Mouse (Mus musculus) neural tube, embryonic 11.5 days (tissue): ENCODE measurements around the gene Mthfsl. TPM values are rescaled to one million over a fixed set of nuclear protein-coding genes. Genes with fewer than 3 reads are reported as not detected.
"Not testable (repeated sequence)": the region's sequence is repeated elsewhere in the genome, so short reads cannot be mapped to it uniquely, and the experiment has no call there.

Source experiments
- ATAC-seq: fragments of 200-750 bp; cut with Nextera tagmentation; 2 replicates; pipeline ENCODE4 v1.8.0; 2017; ENCODE audit warnings: moderate number of reproducible peaks, mild to moderate bottlenecking, moderate TSS enrichment, moderate library complexity; ENCODE audit not compliant: insufficient read depth, low FRiP score, low TSS enrichment
- DNase-seq: peaks from one replicate; pipeline ENCODE4 v3.0.0-alpha.2; 2015; ENCODE audit warnings: low spot score
- H3K27ac ChIP-seq: fragments of 300-500 bp; sonication (generic); 2 replicates; pipeline ENCODE4 v1.5.1; 2014; ENCODE audit warnings: low read depth, mild to moderate bottlenecking, low read length
- H3K27me3 ChIP-seq: fragments of 300-500 bp; sonication (generic); 2 replicates; pipeline ENCODE4 v1.6.1; 2014; ENCODE audit warnings: mild to moderate bottlenecking, low read length, mixed read lengths; ENCODE audit not compliant: control insufficient read depth, insufficient read depth
- H3K36me3 ChIP-seq: fragments of 300-500 bp; sonication (generic); 2 replicates; pipeline ENCODE4 v1.6.1; 2014; ENCODE audit warnings: mild to moderate bottlenecking, low read length, moderate library complexity, mixed read lengths; ENCODE audit not compliant: control insufficient read depth, insufficient read depth
- H3K4me1 ChIP-seq: fragments of 300-500 bp; sonication (generic); 2 replicates; pipeline ENCODE4 v1.6.1; 2014; ENCODE audit warnings: low read length, mixed read lengths; ENCODE audit not compliant: control insufficient read depth, insufficient read depth
- H3K4me2 ChIP-seq: fragments of 300-500 bp; sonication (generic); 2 replicates; pipeline ENCODE4 v1.6.1; 2014; ENCODE audit warnings: low read depth, mild to moderate bottlenecking, moderate library complexity
- H3K4me3 ChIP-seq: fragments of 300-500 bp; sonication (generic); 2 replicates; pipeline ENCODE4 v1.5.1; 2014; ENCODE audit warnings: low read depth, low read length
- H3K9ac ChIP-seq: fragments of 300-500 bp; sonication (generic); 2 replicates; pipeline ENCODE4 v1.6.1; 2014; ENCODE audit warnings: mild to moderate bottlenecking, low read length
- H3K9me3 ChIP-seq: fragments of 300-500 bp; sonication (generic); 2 replicates; pipeline ENCODE4 v1.6.1; 2016; ENCODE audit warnings: low read length; ENCODE audit not compliant: control insufficient read depth
- WGBS: fragments of 180-500 bp; shearing (Covaris S2); extraction: QIAGEN DNeasy Blood & Tissue Kit; methylation state at CpG from one replicate; pipeline ENCODE4 v1.1.7; 2014; 5-methylcytosine and 5-hydroxymethylcytosine counted together
- polyA plus RNA-seq: library from polyadenylated mRNA; unstranded; fragments of >200 nt; fragmentation: Nextera tagmentation; extraction: Ambion mirVana; gene quantifications from 2 replicates; pipeline ENCODE4 v1.2.1, GENCODE M21; 2014

The Mthfsl gene
- polyA plus RNA-seq, 1 experiment from 2014 or later, result 24.9 TPM

DNA sequence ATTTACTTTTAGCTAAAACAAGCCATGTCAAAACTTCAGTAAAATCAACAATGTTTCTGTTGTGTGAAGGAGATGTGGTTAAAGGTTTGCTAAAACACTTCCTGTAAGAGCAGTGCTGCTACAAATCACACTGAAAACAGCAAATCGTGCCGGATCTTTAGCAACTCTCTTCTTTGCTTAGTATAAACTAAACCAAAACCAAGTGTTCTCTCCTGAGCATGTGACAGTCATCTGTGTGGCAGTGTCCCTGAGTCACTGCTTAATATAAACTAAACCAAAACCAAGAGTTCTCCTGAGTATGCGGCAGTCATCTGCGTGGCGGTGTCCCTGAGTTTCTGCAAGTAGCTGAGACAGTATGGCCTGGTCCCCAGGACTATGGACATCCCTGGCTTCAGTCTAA, 10.3 kb downstream of the Mthfsl start:
- 91% methylated on average over 5 of the region's 5 CpGs for WGBS
- not testable (repeated sequence) for H3K27ac ChIP-seq, ATAC-seq, H3K9ac ChIP-seq, H3K4me1 ChIP-seq, H3K36me3 ChIP-seq, DNase-seq, H3K9me3 ChIP-seq, H3K27me3 ChIP-seq, H3K4me2 ChIP-seq, H3K4me3 ChIP-seq

DNA sequence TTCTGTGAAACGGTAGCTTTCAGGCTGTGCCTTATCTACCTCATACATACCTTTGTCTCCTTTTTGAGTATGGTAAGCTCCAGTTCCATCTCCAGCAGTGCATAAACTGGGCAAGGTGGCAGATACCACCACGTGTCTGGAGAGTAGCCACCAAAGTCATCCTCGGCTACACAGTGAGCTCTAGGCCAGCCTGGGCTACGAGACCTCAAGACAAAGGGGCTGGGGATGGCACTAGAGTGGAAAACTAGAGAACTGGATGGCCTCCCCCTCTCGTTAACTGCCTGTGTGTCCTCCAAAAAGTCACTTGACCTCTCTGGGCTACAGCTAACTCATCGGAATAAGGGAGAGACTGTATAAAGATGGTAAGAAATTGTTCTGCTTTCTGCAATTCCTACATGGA, 10.8 kb downstream of the Mthfsl start:
- 90% methylated on average over 6 of the region's 6 CpGs for WGBS

DNA sequence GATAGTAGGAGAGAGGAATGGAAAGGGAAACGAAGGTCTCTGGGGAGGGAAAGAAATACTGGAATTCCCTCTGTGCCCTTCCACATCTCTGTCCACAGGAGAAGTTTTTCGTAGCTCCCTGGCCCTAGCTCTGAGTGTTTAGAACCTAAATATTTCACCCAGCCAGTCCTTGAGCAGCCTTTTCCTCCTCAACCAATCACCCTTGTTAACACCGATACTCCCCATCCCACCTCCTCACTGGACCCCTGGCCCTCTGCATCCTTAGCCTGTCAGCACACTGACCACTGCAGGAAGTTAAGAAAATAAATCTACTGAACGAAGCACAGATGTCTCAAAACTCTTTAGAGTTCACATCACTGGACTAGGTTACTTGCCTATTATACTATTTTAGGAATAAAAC, 13.4 kb downstream of the Mthfsl start:
- Histone ChIP-seq H3K27me3 (no peaks in the 10 kb centered on the region), H3K9me3 (no peaks in the 10 kb centered on the region), H3K9ac (no peak overlapping the region), H3K4me3 (no peak overlapping the region), H3K27ac (no peak overlapping the region), H3K36me3 (no peaks in the 10 kb centered on the region), H3K4me1 (no peaks in the 10 kb centered on the region), H3K4me2 (no peak overlapping the region)
- DNase-seq, result no peak
- 69% methylated on average over 4 of the region's 4 CpGs for WGBS
- no peak for ATAC-seq

More for the DNA sequence above, 10.8 kb downstream of the Mthfsl start:
- no peaks in the 10 kb centered on the region for H3K27me3 ChIP-seq
- H3K27ac ChIP-seq, result no peak overlapping the region
- no peaks in the 10 kb centered on the region for H3K36me3 ChIP-seq
- no peak overlapping the region for H3K9ac ChIP-seq
- no peak overlapping the region for H3K4me3 ChIP-seq
- no peaks in the 10 kb centered on the region for H3K9me3 ChIP-seq
- ATAC-seq (no peak), DNase-seq (no peak)
- no peak overlapping the region for H3K4me2 ChIP-seq
- H3K4me1 ChIP-seq, result no peaks in the 10 kb centered on the region

DNA sequence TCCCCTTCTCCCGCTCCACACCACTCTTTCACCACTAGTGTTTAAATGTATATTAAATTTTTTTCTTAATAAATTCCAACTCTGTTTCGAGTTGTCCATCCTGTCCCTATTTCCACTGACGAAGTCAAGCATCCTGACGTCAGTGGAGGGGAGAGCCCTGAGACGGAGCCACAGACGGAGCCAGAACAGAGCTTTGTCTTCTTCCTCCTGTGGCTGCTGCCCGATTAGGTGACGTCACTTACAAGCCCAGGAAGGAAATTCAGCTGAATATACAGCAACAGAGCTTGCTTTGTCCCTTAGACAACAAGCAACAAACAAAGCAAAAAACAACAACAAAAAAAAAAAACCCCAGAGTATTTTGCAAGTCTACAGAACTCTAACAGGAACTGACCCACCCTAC, 14.9 kb downstream of the Mthfsl start:
- not testable (repeated sequence) for H3K9ac ChIP-seq, DNase-seq

DNA sequence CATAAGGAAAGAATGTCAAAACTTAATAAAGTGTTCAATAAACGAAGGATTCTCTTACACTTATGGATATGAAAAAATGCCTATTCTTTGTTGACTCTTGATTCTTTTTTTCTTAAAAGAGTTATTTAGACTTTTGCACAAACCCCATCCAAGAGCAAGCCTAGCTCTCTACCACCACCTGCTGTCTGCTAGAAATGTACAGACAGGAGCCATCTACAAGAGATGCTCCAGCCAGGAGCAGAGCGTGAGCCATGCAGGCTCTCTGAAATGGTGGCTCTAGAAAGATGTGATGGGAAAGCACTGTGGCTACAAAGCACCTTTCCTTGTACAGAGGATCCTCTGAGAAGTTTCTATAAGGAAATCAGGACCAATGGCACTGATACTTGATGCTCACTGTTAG, 21.4 kb downstream of the Mthfsl start:
- not testable (repeated sequence) for H3K9ac ChIP-seq, H3K27ac ChIP-seq, H3K36me3 ChIP-seq, H3K27me3 ChIP-seq, DNase-seq, H3K4me2 ChIP-seq, H3K4me1 ChIP-seq, ATAC-seq, H3K9me3 ChIP-seq, H3K4me3 ChIP-seq
- WGBS, result no CpG with 5 or more reads among the region's 2 CpGs

More for the DNA sequence above, 14.9 kb downstream of the Mthfsl start:
- H3K9me3 ChIP-seq, ATAC-seq, H3K4me3 ChIP-seq, H3K27ac ChIP-seq, H3K4me2 ChIP-seq, H3K27me3 ChIP-seq, H3K36me3 ChIP-seq, H3K4me1 ChIP-seq: not testable (repeated sequence)
- 87% methylated on average over 8 of the region's 8 CpGs for WGBS

DNA sequence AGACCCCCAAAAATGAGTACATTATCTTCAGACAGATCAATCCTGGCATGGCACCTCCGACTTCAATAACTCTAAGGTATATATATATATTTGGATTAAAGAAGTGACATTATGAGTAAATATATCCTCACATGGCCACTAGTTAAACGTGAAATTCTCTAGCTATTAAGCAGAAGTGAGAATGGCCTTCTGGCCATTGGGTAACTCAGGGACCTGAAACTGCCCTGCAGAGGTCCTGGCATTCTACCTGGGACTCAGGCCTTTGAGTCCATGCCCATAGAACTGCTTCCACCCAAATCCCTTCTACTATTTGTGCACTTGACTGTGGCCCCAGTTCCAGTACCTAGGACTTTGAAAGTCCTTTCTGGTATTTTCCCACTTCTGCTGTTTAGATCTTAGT, 28.8 kb downstream of the Mthfsl start:
- not testable (repeated sequence) for H3K9me3 ChIP-seq, ATAC-seq, H3K9ac ChIP-seq, H3K4me2 ChIP-seq, H3K27ac ChIP-seq, DNase-seq, H3K27me3 ChIP-seq, H3K4me3 ChIP-seq, H3K36me3 ChIP-seq, H3K4me1 ChIP-seq
- 82% methylated on average over 2 of the region's 2 CpGs for WGBS

DNA sequence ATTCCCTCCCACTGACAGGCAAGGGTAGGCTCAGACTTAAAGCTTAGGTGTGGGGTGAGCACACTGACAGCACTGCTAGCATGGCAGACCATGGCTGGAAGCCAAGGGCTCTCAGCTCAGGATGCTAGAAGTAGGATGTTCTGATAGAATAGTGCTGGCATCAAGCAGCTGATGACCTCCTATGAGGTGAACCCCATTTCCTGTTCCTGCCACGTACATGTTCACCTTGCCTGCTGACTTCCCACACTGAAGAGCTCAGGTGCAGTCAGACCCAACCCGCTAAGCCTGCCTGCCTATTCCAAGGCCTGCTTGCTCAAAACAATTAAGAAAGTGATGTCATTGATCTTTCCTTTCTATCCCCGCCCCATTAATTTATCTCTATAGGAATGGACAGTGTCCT, 30.6 kb downstream of the Mthfsl start:
- H3K4me3 ChIP-seq, H3K4me2 ChIP-seq, H3K9ac ChIP-seq, H3K27me3 ChIP-seq, DNase-seq, H3K36me3 ChIP-seq, H3K4me1 ChIP-seq, H3K9me3 ChIP-seq, H3K27ac ChIP-seq, ATAC-seq: not testable (repeated sequence)
- WGBS, result 90% methylated on average over 3 of the region's 3 CpGs

DNA sequence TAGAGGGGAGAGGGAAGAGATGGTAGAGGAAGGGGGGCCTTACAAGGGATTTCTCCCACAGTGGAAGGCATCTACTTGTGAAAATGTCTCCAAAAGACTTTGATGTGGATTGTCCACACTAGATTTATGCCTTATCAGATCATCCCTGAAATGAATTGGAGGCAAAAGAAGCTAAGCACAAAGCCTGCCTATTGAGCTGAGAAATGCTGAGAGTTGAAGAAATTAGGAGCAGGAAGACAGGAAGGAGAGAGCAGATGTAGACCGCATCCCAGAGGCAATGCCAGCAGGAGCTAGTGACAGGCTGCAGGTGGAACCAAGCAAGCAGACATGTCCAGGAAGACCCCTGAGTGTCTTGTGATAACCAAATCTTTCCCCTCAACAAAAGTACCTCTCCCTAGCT, 33.4 kb downstream of the Mthfsl start:
- not testable (repeated sequence) for H3K27ac ChIP-seq, H3K4me3 ChIP-seq, H3K4me1 ChIP-seq, H3K9me3 ChIP-seq, H3K4me2 ChIP-seq, DNase-seq, H3K9ac ChIP-seq, H3K36me3 ChIP-seq, H3K27me3 ChIP-seq, ATAC-seq
- 100% methylated on average over 1 of the region's 1 CpGs for WGBS

DNA sequence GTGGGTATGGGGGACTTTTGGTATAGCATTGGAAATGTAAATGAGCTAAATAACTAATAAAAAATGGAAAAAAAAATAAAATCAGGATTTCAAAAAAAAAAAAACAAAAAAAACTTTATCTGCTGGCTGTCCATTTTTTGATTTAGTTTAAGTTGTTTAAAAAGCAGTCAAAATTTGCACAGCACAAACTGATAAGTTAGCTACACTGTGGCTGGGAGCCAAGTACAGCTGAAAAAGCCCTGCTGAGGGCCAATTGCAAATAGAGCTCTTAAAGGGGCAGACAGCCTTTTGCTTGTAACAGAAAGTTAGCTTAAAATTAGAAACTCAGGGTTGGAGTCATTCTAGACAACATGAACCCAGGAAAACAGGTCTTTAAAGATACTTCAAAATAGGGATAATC, 61.8 kb downstream of the Mthfsl start:
- H3K27ac ChIP-seq, DNase-seq, H3K9ac ChIP-seq, H3K4me2 ChIP-seq, ATAC-seq, H3K9me3 ChIP-seq, H3K27me3 ChIP-seq, H3K36me3 ChIP-seq, H3K4me3 ChIP-seq, H3K4me1 ChIP-seq: not testable (repeated sequence)
